Mouse (Mus musculus) fat pad, adult 2 months (tissue): ENCODE data around the gene Cd248.

Experiments used
- DNase-seq: peaks from one replicate; pipeline ENCODE4 v3.0.0-alpha.2; 2011; ENCODE audit warnings: low read depth, low spot score; ENCODE audit errors: extremely low read depth

Cd248 gene

DNA sequence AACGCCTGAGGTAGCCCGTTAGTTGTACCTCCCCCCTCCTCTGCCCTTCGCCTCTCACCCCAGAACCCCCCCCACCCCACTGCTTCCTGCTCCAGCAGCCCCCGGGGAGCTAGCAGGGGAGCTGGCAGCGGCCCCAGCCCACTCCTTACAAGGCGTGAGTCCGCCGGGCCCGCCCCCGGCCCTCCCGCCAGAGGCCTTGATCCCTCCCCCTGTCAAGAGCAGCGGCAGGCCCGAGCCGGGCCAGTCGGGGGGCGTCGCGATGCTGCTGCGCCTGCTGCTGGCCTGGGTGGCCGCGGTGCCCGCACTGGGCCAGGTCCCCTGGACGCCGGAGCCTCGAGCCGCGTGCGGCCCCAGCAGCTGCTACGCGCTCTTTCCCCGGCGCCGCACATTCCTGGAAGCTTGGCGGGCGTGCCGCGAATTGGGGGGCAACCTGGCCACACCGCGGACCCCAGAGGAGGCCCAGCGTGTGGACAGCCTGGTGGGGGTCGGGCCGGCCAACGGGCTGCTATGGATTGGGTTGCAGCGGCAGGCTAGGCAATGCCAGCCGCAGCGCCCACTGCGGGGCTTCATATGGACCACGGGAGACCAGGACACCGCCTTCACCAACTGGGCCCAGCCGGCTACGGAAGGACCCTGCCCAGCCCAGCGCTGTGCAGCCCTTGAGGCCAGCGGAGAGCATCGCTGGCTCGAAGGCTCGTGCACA is at the start of gene Cd248:
TSS of gene Cd248 (plus strand) at position 212 of the 703 bp plus-strand sequence.
- no peak for DNase-seq

DNA sequence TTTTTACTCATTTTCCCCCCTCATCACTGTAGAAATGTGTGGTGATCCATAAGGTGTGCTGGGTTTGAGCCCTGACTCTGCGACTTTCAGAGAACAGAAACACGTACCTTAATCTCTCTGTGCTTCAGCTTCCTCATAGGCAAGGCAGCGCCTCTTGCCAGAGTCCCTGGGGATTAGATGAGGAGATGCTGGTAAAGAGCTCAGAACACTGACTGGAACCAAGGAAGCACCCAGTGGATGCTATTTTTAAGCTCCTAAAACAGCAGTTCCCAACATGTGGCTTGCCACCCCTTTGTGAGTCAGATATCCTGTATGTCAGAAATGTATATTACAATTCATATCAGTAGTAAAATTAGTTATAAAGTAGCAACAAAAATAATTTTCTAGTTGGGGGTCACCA is 49.7 kb upstream of the Cd248 start:
- no peak for DNase-seq

- DNase-seq, result no peak
These were observed 46.5 kb upstream of the Cd248 start for GRCm38 (mm10) chr19:5021416-5021815.

DNA sequence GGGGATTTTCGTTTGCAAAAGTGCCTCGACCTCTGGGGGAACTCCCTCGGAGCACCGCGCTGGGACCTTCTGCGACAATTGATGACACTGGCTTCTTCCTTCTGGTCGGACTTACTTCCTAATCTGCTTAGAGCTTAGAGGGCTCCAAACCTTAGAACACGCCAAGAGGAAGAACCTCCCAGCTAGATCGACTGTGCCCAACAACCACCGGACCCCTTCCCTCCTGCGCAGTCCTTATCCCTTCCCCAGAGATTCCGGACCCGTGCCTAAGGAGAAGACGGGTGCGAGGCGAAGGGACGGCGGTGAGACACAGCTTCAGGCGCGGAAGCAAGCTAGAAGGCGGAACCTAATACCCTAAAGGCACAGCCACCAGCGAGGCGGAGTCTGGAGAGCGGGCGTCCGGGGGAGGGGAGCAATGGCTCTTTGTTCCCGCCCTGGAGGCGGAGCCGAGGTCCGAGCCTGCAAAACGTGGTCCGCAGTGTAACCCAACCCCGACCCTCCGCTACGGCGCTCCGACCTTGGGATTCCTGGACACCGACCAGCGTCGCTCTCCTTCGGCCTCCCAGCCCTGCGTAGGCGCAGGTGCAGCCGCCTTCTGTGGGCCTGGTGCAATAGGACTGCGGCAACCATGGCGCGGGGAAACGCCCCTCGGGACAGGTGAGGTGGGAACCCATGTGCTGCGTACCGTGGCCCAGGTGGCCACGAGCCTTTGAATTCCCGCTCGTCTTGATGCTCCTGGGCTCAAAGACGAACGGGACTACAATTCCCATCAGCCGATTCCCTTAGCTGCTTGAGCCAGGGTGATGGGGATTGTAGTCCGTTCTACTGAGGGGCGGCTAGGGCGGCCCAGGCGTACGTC is 44.0 kb upstream of the Cd248 start, which contains the start of gene Slc29a2:
TSS of gene Slc29a2 (plus strand) at position 240 of the 859 bp plus-strand sequence.
- DNase-seq, result no peak

DNA sequence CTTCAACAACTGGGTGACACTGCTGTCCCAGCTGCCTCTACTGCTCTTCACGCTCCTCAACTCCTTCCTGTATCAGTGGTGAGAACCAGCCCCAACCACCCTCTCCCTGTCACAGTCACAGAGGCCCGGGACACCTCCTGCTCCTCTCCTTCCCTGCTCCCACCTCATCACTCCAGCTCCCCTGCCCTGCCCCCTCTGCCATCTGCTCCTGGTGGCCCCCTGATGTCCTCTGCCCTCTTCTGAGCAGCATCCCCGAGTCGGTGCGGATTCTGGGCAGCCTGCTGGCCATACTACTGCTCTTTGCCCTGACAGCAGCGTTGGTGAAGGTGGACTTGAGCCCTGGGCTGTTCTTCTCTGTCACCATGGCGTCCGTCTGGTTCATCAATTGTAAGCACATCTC is 41.8 kb upstream of the Cd248 start:
- DNase-seq, result no peak

DNA sequence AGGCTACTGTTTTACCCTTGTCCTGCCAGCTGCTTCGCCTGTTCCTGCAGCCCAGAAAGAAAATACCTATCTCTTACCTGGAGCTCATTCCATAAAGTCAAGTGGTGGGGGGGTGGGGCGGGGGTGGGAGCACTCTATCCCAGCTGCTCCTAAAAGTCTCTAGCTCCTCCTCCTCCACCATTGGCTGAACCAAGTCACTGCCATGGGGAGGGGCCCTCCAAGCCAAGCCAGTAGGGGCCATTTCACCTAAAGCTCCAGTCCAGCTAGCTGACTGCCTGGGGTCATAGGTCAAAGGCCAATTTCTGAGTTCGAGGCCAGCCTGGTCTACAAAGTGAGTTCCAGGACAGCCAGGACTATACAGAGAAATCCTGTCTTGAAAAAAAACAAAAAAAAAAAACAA is 35.2 kb upstream of the Cd248 start:
- DNase-seq, result no peak

DNA sequence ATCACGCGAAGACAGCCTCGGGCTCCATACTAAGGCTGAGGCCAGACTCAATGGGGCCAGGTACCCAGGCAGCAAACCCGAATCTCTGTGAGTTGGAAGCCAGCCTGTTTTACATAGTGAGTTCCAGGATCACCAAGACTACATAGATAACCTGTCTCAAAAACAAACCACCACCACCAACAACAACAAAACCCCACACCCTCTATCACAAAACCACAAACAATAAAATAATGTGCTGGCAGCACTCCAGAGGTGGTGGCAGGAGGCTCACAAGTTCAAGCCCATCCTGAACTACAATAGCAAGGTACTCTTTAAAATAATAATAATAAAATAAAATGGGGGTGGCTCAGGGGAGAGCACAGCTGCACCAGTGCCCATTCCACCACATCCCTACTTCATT is 31.3 kb upstream of the Cd248 start:
- no peak for DNase-seq

- DNase-seq, result no peak
These were observed 30.0 kb upstream of the Cd248 start for GRCm38 (mm10) chr19:5037678-5038571.

- no peak for DNase-seq
These were observed 29.1 kb upstream of the Cd248 start, which contains the start of the genes B4gat1 and AC124502.3 for GRCm38 (mm10) chr19:5038709-5039156. TSS of gene B4gat1 (plus strand) at chr19:5038826. TSS of gene AC124502.3 (plus strand) at chr19:5038891.

GRCm38 (mm10) chr19:5039301-5040114 is 28.4 kb upstream of the Cd248 start:
- no peak for DNase-seq

- no peak for DNase-seq
These were observed 26.9 kb upstream of the Cd248 start, which contains the start of gene Brms1 for GRCm38 (mm10) chr19:5040862-5041523. TSS of gene Brms1 (plus strand) at chr19:5041354.

GRCm38 (mm10) chr19:5041588-5041987 is 26.3 kb upstream of the Cd248 start:
- no peak for DNase-seq

GRCm38 (mm10) chr19:5045531-5045930 is 22.3 kb upstream of the Cd248 start:
- no peak for DNase-seq

DNA sequence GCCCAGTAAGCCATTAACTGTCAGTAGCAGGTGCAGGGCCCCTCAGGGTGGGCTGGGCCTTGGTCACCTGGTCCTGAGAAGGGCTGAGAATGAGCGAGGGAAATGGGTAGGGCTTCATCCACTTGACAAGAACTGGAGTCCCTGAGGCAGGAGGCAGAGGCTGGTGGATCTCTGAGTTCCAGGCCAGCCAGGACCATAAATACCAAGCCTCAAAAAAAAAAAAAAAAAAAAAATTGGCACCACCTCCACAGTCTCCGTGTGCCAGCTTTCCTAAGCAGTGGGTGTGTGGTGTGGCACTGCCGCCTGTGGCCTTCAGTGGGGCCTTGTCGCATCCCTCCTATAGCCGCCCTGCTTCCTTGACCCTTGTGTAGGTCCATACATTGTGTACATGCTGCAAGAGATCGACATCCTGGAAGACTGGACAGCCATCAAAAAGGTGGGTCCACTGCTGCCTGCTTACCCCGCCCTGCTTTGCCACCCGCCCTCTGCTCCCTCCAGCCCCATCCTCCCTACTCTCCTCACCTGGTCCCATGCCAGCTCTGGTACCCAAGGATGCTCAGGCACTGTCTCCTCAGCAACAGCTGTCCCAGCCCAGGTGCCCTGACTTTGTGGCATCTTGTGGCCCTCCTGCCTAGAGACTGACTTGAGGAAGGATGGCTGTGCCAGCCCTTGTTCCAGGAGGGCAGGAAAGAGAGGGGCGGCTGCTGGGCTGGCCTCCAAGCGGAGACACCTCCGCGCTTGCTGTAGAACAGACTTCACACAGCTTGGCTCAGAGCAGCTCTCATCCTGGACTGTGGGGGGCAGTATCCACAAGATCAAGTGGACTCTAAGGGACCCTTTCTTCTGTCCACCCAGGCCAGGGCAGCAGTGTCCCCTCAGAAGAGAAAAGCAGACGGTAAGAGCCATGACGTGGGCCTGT is 19.5 kb upstream of the Cd248 start:
- no peak for DNase-seq

DNA sequence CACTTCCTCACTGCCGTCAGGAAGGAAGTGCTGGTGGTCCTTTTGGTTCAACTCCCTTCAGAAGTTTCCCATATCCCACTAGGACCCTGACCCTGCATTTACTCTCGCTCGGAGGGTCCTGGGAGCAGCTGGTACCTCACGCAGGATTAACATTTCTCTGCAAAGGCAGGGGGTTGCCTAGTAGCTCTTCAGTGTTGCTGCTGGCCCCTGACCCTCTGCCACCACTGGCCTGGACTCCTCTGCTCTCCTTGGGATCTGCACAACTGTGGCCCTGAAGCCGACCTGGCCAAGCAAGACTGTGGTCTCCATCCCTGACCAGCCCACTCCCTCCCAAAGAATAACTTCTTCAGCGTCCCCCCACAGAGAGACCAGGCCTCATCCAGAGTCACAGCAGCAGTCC is 18.6 kb upstream of the Cd248 start:
- no peak for DNase-seq

- peak; percentile 76 for DNase-seq
These were observed 17.6 kb upstream of the Cd248 start, which contains the start of gene Rin1 for GRCm38 (mm10) chr19:5050047-5050905. TSS of gene Rin1 (plus strand) at chr19:5050481.

DNA sequence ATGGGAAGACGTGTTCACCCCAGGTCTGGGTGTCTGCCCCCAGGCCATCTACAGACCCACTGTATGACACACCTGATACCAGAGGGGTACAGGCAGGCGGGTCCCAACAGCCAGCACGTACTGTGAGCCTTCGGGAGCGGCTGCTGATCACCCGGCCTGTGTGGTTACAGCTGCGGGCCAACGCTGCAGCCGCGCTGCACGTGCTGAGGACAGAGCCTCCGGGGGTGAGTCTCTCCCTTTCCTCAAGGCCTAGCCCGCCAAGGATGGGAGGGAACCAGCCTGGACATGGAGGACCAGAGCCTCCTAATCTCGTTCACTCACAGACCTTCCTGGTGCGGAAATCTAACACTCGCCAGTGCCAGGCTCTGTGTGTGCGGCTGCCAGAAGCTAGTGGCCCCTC is 16.8 kb upstream of the Cd248 start:
- DNase-seq, result no peak
